Mouse (Mus musculus): ENCODE measurements around the gene Casp9.

- TF ChIP-seq POLR2A (IDR thresholded peaks at IDR 0.05; ENCODE audit: borderline replicate concordance, extremely low read depth, low read depth, low read length): no peak
- TF ChIP-seq CTCF (IDR thresholded peaks at IDR 0.05; ENCODE audit: insufficient read depth, low read length): no peak
Observed at GRCm38 (mm10) chr4:141763476-141763875, 29.9 kb upstream of the Casp9 start.

Data from lung, adult 2 months (tissue).